Mouse (Mus musculus) intestine, embryonic 15.5 days (tissue): ENCODE data around the gene Aar2. TPM values are rescaled to one million over a fixed set of nuclear protein-coding genes. Genes with fewer than 3 reads are reported as not detected.

Experiments
- ATAC-seq: fragments of 200-750 bp; cut with Nextera tagmentation; 2 replicates; pipeline ENCODE4 v1.8.0; 2017; ENCODE audit warnings: moderate TSS enrichment, moderate library complexity
- H3K27ac ChIP-seq: fragments of 300-500 bp; sonication (generic); 2 replicates; pipeline ENCODE4 v1.5.1; 2015; ENCODE audit warnings: mild to moderate bottlenecking, inconsistent platforms
- H3K27me3 ChIP-seq: fragments of 300-500 bp; sonication (generic); replicated peaks from 2 replicates; pipeline ENCODE4 v1.6.1; 2015; ENCODE audit warnings: inconsistent platforms
- H3K36me3 ChIP-seq: fragments of 300-500 bp; sonication (generic); 2 replicates; pipeline ENCODE4 v1.6.1; 2015; ENCODE audit warnings: inconsistent platforms
- H3K4me1 ChIP-seq: fragments of 300-500 bp; sonication (generic); replicated peaks from 2 replicates; pipeline ENCODE4 v1.6.1; 2015; ENCODE audit warnings: inconsistent platforms
- H3K4me2 ChIP-seq: fragments of 300-500 bp; sonication (generic); replicated peaks from 2 replicates; pipeline ENCODE4 v1.6.1; 2015; ENCODE audit warnings: mild to moderate bottlenecking, inconsistent platforms
- H3K4me3 ChIP-seq: fragments of 300-500 bp; sonication (generic); replicated peaks from 2 replicates; pipeline ENCODE4 v1.5.1; 2015; ENCODE audit warnings: inconsistent platforms
- H3K9ac ChIP-seq: fragments of 300-500 bp; sonication (generic); 2 replicates; pipeline ENCODE4 v1.6.1; 2015; ENCODE audit warnings: inconsistent platforms
- H3K9me3 ChIP-seq: fragments of 300-500 bp; sonication (generic); 2 replicates; pipeline ENCODE4 v1.6.1; 2016; ENCODE audit warnings: inconsistent platforms
- WGBS: fragments of 180-500 bp; shearing (Covaris S2); methylation state at CpG from one replicate; pipeline ENCODE4 v1.1.7; 2015; 5-methylcytosine and 5-hydroxymethylcytosine counted together
- polyA plus RNA-seq: library from polyadenylated mRNA; unstranded; fragments of >200 nt; fragmentation: Nextera tagmentation; extraction: Ambion mirVana; gene quantifications from 2 replicates; pipeline ENCODE4 v1.2.1, GENCODE M21; 2015

Gene Aar2
- polyA plus RNA-seq, 1 experiment from 2014 or later = 31.6 TPM

GRCm38 (mm10) chr2:156524078-156524477 is 23.3 kb upstream of the Aar2 start:
- no peak overlapping the region for H3K4me2 ChIP-seq
- H3K27me3 ChIP-seq = no peaks in the 10 kb centered on the region
- no peaks in the 10 kb centered on the region; the same call in 1 of the 2 replicates for H3K36me3 ChIP-seq
- H3K4me3 ChIP-seq = no peak overlapping the region
- no peaks in the 10 kb centered on the region for H3K9me3 ChIP-seq
- no peaks in the 10 kb centered on the region for H3K4me1 ChIP-seq
- no peak overlapping the region for H3K27ac ChIP-seq
- WGBS = 52% methylated on average over 3 of the region's 3 CpGs
- ATAC-seq = no peak
- no peak overlapping the region for H3K9ac ChIP-seq

GRCm38 (mm10) chr2:156529726-156530125 is 17.7 kb upstream of the Aar2 start:
- H3K27ac ChIP-seq = no peak overlapping the region
- no peak for ATAC-seq
- 58% methylated on average over 2 of the region's 2 CpGs for WGBS

GRCm38 (mm10) chr2:156533160-156533559 is 14.2 kb upstream of the Aar2 start:
- Histone ChIP-seq H3K4me2 (no peak overlapping the region), H3K9me3 (no peaks in the 10 kb centered on the region), H3K9ac (no peak overlapping the region), H3K27me3 (no peaks in the 10 kb centered on the region), H3K36me3 (no peaks in the 10 kb centered on the region), H3K4me3 (no peak overlapping the region), H3K4me1 (no peaks in the 10 kb centered on the region), H3K27ac (no peak overlapping the region)
- 64% methylated on average over 2 of the region's 2 CpGs for WGBS
- no peak for ATAC-seq

More at GRCm38 (mm10) chr2:156529726-156530125, 17.7 kb upstream of the Aar2 start:
- Histone ChIP-seq H3K36me3 (no peaks in the 10 kb centered on the region), H3K4me1 (no peaks in the 10 kb centered on the region), H3K9ac (no peak overlapping the region), H3K4me3 (no peak overlapping the region), H3K9me3 (no peaks in the 10 kb centered on the region), H3K27me3 (no peaks in the 10 kb centered on the region), H3K4me2 (no peak overlapping the region)

- WGBS = 84% methylated on average over 7 of the region's 7 CpGs
Observed at GRCm38 (mm10) chr2:156538817-156539555, 8.4 kb upstream of the Aar2 start.

GRCm38 (mm10) chr2:156540991-156541390 is 6.4 kb upstream of the Aar2 start:
- no peak for ATAC-seq
- WGBS = 82% methylated on average over 7 of the region's 7 CpGs
- no peak overlapping the region for H3K4me3 ChIP-seq
- H3K4me2 ChIP-seq = no peak overlapping the region
- H3K27me3 ChIP-seq = no peaks in the 10 kb centered on the region
- no peak overlapping the region for H3K27ac ChIP-seq
- H3K9ac ChIP-seq = no peak overlapping the region
- H3K4me1 ChIP-seq = no peaks in the 10 kb centered on the region
- no peaks in the 10 kb centered on the region for H3K9me3 ChIP-seq
- no peaks in the 10 kb centered on the region for H3K36me3 ChIP-seq

More at GRCm38 (mm10) chr2:156538817-156539555, 8.4 kb upstream of the Aar2 start:
- Histone ChIP-seq H3K9ac (no peak overlapping the region), H3K27ac (no peak overlapping the region), H3K27me3 (no peaks in the 10 kb centered on the region), H3K4me2 (no peak overlapping the region), H3K4me1 (no peaks in the 10 kb centered on the region), H3K36me3 (no peaks in the 10 kb centered on the region), H3K4me3 (no peak overlapping the region), H3K9me3 (no peaks in the 10 kb centered on the region)
- no peak for ATAC-seq

- Histone ChIP-seq H3K9me3 (no peaks in the 10 kb centered on the region), H3K4me3 (no peak overlapping the region), H3K9ac (no peak overlapping the region), H3K36me3 (no peaks in the 10 kb centered on the region), H3K4me2 (no peak overlapping the region), H3K27me3 (no peaks in the 10 kb centered on the region), H3K4me1 (0 out of 2 replicates have a peak, but pooled peaks cover 2% of the 10 kb centered on the region), H3K27ac (no peak overlapping the region)
- 80% methylated on average over 8 of the region's 8 CpGs for WGBS
- ATAC-seq = no peak
Observed at GRCm38 (mm10) chr2:156542410-156542809, 5.0 kb upstream of the Aar2 start.

- Histone ChIP-seq H3K9me3 (no peaks in the 10 kb centered on the region), H3K27me3 (no peaks in the 10 kb centered on the region), H3K4me2 (no peak overlapping the region), H3K36me3 (no peaks in the 10 kb centered on the region), H3K4me1 (peaks cover 5% of the 10 kb centered on the region; the same call in 1 of the 2 replicates), H3K9ac (no peak overlapping the region), H3K4me3 (no peak overlapping the region), H3K27ac (no peak overlapping the region)
- 75% methylated on average over 3 of the region's 3 CpGs for WGBS
- no peak for ATAC-seq
Observed at GRCm38 (mm10) chr2:156543804-156544203, 3.6 kb upstream of the Aar2 start.

- no peak overlapping the region for H3K4me3 ChIP-seq
- no peak for ATAC-seq
- no peak overlapping the region for H3K9ac ChIP-seq
- H3K9me3 ChIP-seq = no peaks in the 10 kb centered on the region
- H3K4me2 ChIP-seq = no peak overlapping the region
- H3K4me1 ChIP-seq = peaks cover 3% of the 10 kb centered on the region; the same call in 1 of the 2 replicates
- WGBS = 95% methylated on average over 4 of the region's 4 CpGs
- H3K27ac ChIP-seq = no peak overlapping the region
- H3K27me3 ChIP-seq = no peaks in the 10 kb centered on the region
- H3K36me3 ChIP-seq = peaks cover 18% of the 10 kb centered on the region
Observed at GRCm38 (mm10) chr2:156552421-156552820, 5.0 kb downstream of the Aar2 start.

- Histone ChIP-seq H3K36me3 (peaks cover 4% of the 10 kb centered on the region; the same call in 1 of the 2 replicates), H3K4me2 (no peak overlapping the region), H3K9ac (no peak overlapping the region), H3K4me1 (no peaks in the 10 kb centered on the region), H3K27me3 (no peaks in the 10 kb centered on the region), H3K27ac (no peak overlapping the region), H3K9me3 (no peaks in the 10 kb centered on the region), H3K4me3 (no peak overlapping the region)
- WGBS = 60% methylated on average over 2 of the region's 2 CpGs
- no peak for ATAC-seq
Observed at GRCm38 (mm10) chr2:156561808-156562207, 14.4 kb downstream of the Aar2 start.

GRCm38 (mm10) chr2:156563557-156563956 is 16.2 kb downstream of the Aar2 start:
- no peaks in the 10 kb centered on the region for H3K9me3 ChIP-seq
- 73% methylated on average over 5 of the region's 5 CpGs for WGBS
- no peak overlapping the region for H3K4me2 ChIP-seq
- H3K27ac ChIP-seq = no peak overlapping the region
- no peak overlapping the region for H3K9ac ChIP-seq
- ATAC-seq = no peak
- no peak overlapping the region for H3K4me3 ChIP-seq
- no peaks in the 10 kb centered on the region for H3K4me1 ChIP-seq
- H3K36me3 ChIP-seq = peaks cover 17% of the 10 kb centered on the region
- no peaks in the 10 kb centered on the region for H3K27me3 ChIP-seq

GRCm38 (mm10) chr2:156566512-156566911 is 19.1 kb downstream of the Aar2 start:
- H3K4me1 ChIP-seq = no peaks in the 10 kb centered on the region
- no peak overlapping the region for H3K9ac ChIP-seq
- no peak overlapping the region for H3K4me2 ChIP-seq
- WGBS = 88% methylated on average over 2 of the region's 2 CpGs
- ATAC-seq = no peak
- H3K9me3 ChIP-seq = no peaks in the 10 kb centered on the region
- no peak overlapping the region for H3K27ac ChIP-seq
- peaks cover 14% of the 10 kb centered on the region; the same call in 1 of the 2 replicates for H3K36me3 ChIP-seq
- no peak overlapping the region for H3K4me3 ChIP-seq
- H3K27me3 ChIP-seq = no peaks in the 10 kb centered on the region

GRCm38 (mm10) chr2:156568647-156569046 is 21.3 kb downstream of the Aar2 start:
- H3K36me3 ChIP-seq = peaks cover 14% of the 10 kb centered on the region; the same call in 1 of the 2 replicates
- H3K27ac ChIP-seq = no peak overlapping the region
- no peaks in the 10 kb centered on the region for H3K4me1 ChIP-seq
- H3K4me2 ChIP-seq = no peak overlapping the region
- H3K9me3 ChIP-seq = no peaks in the 10 kb centered on the region
- no peak for ATAC-seq
- H3K4me3 ChIP-seq = no peak overlapping the region
- no peaks in the 10 kb centered on the region for H3K27me3 ChIP-seq
- WGBS = 83% methylated on average over 7 of the region's 7 CpGs
- H3K9ac ChIP-seq = no peak overlapping the region

GRCm38 (mm10) chr2:156569261-156569660 is 21.9 kb downstream of the Aar2 start:
- no peak overlapping the region for H3K27ac ChIP-seq
- H3K4me2 ChIP-seq = no peak overlapping the region
- peaks cover 14% of the 10 kb centered on the region; the same call in 1 of the 2 replicates for H3K36me3 ChIP-seq
- no peaks in the 10 kb centered on the region for H3K4me1 ChIP-seq
- H3K9me3 ChIP-seq = no peaks in the 10 kb centered on the region
- 86% methylated on average over 3 of the region's 3 CpGs for WGBS
- no peaks in the 10 kb centered on the region for H3K27me3 ChIP-seq
- no peak overlapping the region for H3K4me3 ChIP-seq
- no peak for ATAC-seq
- H3K9ac ChIP-seq = no peak overlapping the region
